Mouse (Mus musculus) heart, postnatal 0 days (tissue): Measurements from ENCODE around the gene Nkain1. TPM values are rescaled to one million over a fixed set of nuclear protein-coding genes. Genes with fewer than 3 reads are reported as not detected.

Experiments
- ATAC-seq: fragments of 200-750 bp; cut with Nextera tagmentation; 2 replicates; pipeline ENCODE4 v1.8.0; 2017; ENCODE audit warnings: low read depth, moderate number of reproducible peaks, moderate library complexity; ENCODE audit not compliant: insufficient read depth
- DNase-seq: peaks from one replicate; pipeline ENCODE4 v3.0.0-alpha.2; 2016; ENCODE audit warnings: low spot score
- H3K27ac ChIP-seq: fragments of 300-500 bp; sonication (generic); 2 replicates; pipeline ENCODE4 v1.5.1; 2014; ENCODE audit warnings: low read depth, mild to moderate bottlenecking
- H3K27me3 ChIP-seq: fragments of 300-500 bp; sonication (generic); 2 replicates; pipeline ENCODE4 v1.6.1; 2014; ENCODE audit warnings: low read length, mixed read lengths; ENCODE audit not compliant: control insufficient read depth, insufficient read depth
- H3K36me3 ChIP-seq: fragments of 300-500 bp; sonication (generic); replicated peaks from 2 replicates; pipeline ENCODE4 v1.6.1; 2014; ENCODE audit warnings: low read length, mixed read lengths; ENCODE audit not compliant: control insufficient read depth, insufficient read depth
- H3K4me1 ChIP-seq: fragments of 300-500 bp; sonication (generic); 2 replicates; pipeline ENCODE4 v1.6.1; 2014; ENCODE audit warnings: antibody characterized with exemption; ENCODE audit not compliant: control insufficient read depth, insufficient read depth
- H3K4me2 ChIP-seq: fragments of 300-500 bp; sonication (generic); 2 replicates; pipeline ENCODE4 v1.6.1; 2014; ENCODE audit warnings: low read depth, mild to moderate bottlenecking, low read length, moderate library complexity
- H3K4me3 ChIP-seq: fragments of 300-500 bp; sonication (generic); 2 replicates; pipeline ENCODE4 v1.5.1; 2014; ENCODE audit warnings: low read depth, low read length
- H3K9ac ChIP-seq: fragments of 300-500 bp; sonication (generic); replicated peaks from 2 replicates; pipeline ENCODE4 v1.6.1; 2014; ENCODE audit warnings: low read depth, low read length, mixed read lengths
- H3K9me3 ChIP-seq: fragments of 300-500 bp; sonication (generic); replicated peaks from 2 replicates; pipeline ENCODE4 v1.6.1; 2016; ENCODE audit warnings: low read length; ENCODE audit not compliant: control insufficient read depth
- CTCF ChIP-seq: IDR thresholded peaks from 2 replicates; pipeline ENCODE4 v1.5.1; 2016; ENCODE audit warnings: antibody characterized with exemption, control low read depth, low read depth
- EP300 ChIP-seq: IDR thresholded peaks from 2 replicates; pipeline ENCODE4 v1.6.1; 2016; ENCODE audit warnings: antibody characterized with exemption, low read depth
- WGBS: fragments of 180-500 bp; shearing (Covaris S2); extraction: QIAGEN DNeasy Blood & Tissue Kit; methylation state at CpG from one replicate; pipeline ENCODE4 v1.1.7; 2014; 5-methylcytosine and 5-hydroxymethylcytosine counted together
- polyA plus RNA-seq: library from polyadenylated mRNA; unstranded; fragments of >200 nt; fragmentation: Nextera tagmentation; extraction: Ambion mirVana; gene quantifications from 2 replicates; pipeline ENCODE4 v1.2.1, GENCODE M21; 2015
- total RNA-seq: library from RNA; depleted of rRNA; stranded (reverse); fragments of >200 nt; gene quantifications from 2 replicates; pipeline ENCODE4 v1.2.3, GENCODE M21; 2014; ENCODE audit warnings: low replicate concordance

The Nkain1 gene
- total and polyA plus RNA-seq, 2 experiments from 2014 or later: 0.53 to 18.9 TPM

DNA sequence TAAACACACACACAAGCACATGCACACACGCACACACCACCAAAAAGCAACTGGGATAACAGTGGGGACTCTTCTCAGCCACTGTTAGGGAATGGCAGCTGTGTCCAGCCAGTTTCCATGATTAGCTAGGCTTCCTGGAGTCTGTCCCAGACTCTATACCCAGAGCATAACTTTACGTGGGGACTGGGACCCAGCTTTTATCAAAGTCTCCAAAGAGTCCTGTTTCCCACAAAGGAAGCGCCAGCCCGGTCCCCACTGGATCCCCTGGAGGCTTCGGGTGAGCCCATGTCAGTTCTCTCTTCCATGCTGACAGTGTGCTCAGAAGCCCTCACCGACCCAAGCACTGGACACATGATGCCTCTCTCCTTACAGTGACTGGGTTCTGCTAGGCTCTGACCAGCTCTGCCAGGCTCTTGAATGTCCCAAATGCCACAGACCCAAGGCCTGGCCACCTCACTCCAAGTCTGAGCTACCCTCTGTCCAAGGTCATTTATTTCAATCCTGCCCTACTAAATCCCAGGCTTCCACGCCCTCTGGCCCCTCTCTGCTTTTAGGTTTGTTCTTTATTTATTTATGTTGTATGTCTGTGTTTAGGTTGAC is 988 bp upstream of the Nkain1 start:
- ATAC-seq (no peak), DNase-seq (no peak)
- 62% methylated on average over 7 of the region's 7 CpGs for WGBS
- H3K4me1 ChIP-seq: peaks cover 11% of the 10 kb centered on the region; the same call in 1 of the 2 replicates
- no peak overlapping the region for H3K4me2 ChIP-seq
- peaks cover 16% of the 10 kb centered on the region for H3K27me3 ChIP-seq
- no peak overlapping the region for H3K27ac ChIP-seq
- no peaks in the 10 kb centered on the region for H3K36me3 ChIP-seq
- H3K9ac ChIP-seq: no peak overlapping the region
- no peak overlapping the region for H3K4me3 ChIP-seq
- no peaks in the 10 kb centered on the region for H3K9me3 ChIP-seq
- no peak for TF ChIP-seq EP300
- no peak for TF ChIP-seq CTCF

GRCm38 (mm10) chr4:130573351-130574047 is 474 bp downstream of the Nkain1 start:
- WGBS: under 1% methylated on average over 37 of the region's 76 CpGs
- H3K9me3 ChIP-seq: no peaks in the 10 kb centered on the region
- peaks cover 11% of the 10 kb centered on the region; the same call in 1 of the 2 replicates for H3K4me1 ChIP-seq
- peaks cover 19% of the 10 kb centered on the region for H3K27me3 ChIP-seq
- no peak overlapping the region for H3K27ac ChIP-seq
- ATAC-seq (peak; percentile 5; the same call in 1 of the 2 replicates), DNase-seq (no peak)
- peak overlapping the region; percentile 67 for H3K4me3 ChIP-seq
- H3K9ac ChIP-seq: peak overlapping the region; percentile 57
- TF ChIP-seq EP300 (no peak), CTCF (no peak)
- H3K4me2 ChIP-seq: peak overlapping the region; percentile 99
- H3K36me3 ChIP-seq: no peaks in the 10 kb centered on the region

GRCm38 (mm10) chr4:130573012-130573350 is 992 bp downstream of the Nkain1 start:
- H3K4me3 ChIP-seq: peak overlapping the region; percentile 67
- H3K27me3 ChIP-seq: peaks cover 19% of the 10 kb centered on the region
- H3K36me3 ChIP-seq: no peaks in the 10 kb centered on the region
- no peak overlapping the region for H3K9ac ChIP-seq
- no peak overlapping the region for H3K27ac ChIP-seq
- H3K9me3 ChIP-seq: no peaks in the 10 kb centered on the region
- WGBS: 8% methylated on average over 6 of the region's 6 CpGs
- ATAC-seq: 0 out of 2 replicates have a peak, but pooled peaks have one; percentile 4
- no peak for DNase-seq
- peaks cover 11% of the 10 kb centered on the region; the same call in 1 of the 2 replicates for H3K4me1 ChIP-seq
- TF ChIP-seq CTCF (no peak), EP300 (no peak)
- H3K4me2 ChIP-seq: peak overlapping the region; percentile 99

GRCm38 (mm10) chr4:130572545-130572944 is 1.4 kb downstream of the Nkain1 start:
- Histone ChIP-seq H3K4me3 (no peak overlapping the region), H3K27me3 (peaks cover 19% of the 10 kb centered on the region), H3K4me1 (peaks cover 11% of the 10 kb centered on the region; the same call in 1 of the 2 replicates), H3K36me3 (no peaks in the 10 kb centered on the region), H3K9ac (no peak overlapping the region), H3K4me2 (no peak overlapping the region), H3K27ac (no peak overlapping the region), H3K9me3 (no peaks in the 10 kb centered on the region)
- no peak for DNase-seq
- 59% methylated on average over 10 of the region's 10 CpGs for WGBS
- TF ChIP-seq EP300 (no peak), CTCF (no peak)
- ATAC-seq: no peak

- peaks cover 19% of the 10 kb centered on the region for H3K27me3 ChIP-seq
- no peak overlapping the region for H3K4me2 ChIP-seq
- H3K9me3 ChIP-seq: no peaks in the 10 kb centered on the region
- no peaks in the 10 kb centered on the region for H3K36me3 ChIP-seq
- no peak for DNase-seq
- H3K9ac ChIP-seq: no peak overlapping the region
- H3K4me3 ChIP-seq: no peak overlapping the region
- H3K27ac ChIP-seq: no peak overlapping the region
- peaks cover 11% of the 10 kb centered on the region; the same call in 1 of the 2 replicates for H3K4me1 ChIP-seq
- 47% methylated on average over 10 of the region's 10 CpGs for WGBS
- no peak for ATAC-seq
- TF ChIP-seq EP300 (no peak), CTCF (no peak)
Observed at GRCm38 (mm10) chr4:130570941-130571720, 2.8 kb downstream of the Nkain1 start.
